Mouse (Mus musculus) retina, postnatal 1 day (tissue): ENCODE data around the gene Zmym4.
"Not testable (repeated sequence)": the region's sequence is repeated elsewhere in the genome, so short reads cannot be mapped to it uniquely, and the experiment has no call there.

Source experiments
- DNase-seq: peaks from one replicate; pipeline ENCODE4 v3.0.0-alpha.2; 2012

The Zmym4 gene

GRCm38 (mm10) chr4:126967864-126968821, at the start of gene Zmym4:
Gene Zmym4 (minus strand): TSS chr4:126968135.
- peak; percentile 99 for DNase-seq

DNA sequence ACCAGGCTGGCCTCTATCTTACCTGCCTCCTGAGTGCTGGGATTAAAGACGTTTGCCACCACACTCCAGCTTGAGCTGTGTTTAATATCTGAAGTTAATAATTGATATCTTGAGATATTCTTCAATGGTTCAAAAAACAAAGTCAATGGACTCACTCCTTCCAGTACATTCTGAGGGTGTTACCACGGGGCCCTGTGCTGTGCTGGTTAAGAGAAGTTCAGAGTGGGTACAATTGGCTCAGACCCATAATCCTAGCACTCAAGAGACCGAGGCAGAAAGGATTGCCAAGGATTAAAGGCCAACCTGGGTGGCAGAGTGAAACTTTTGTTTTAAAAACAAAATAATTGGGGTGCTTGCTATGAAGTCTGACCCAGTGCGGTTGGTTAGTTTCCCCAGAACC, 48.4 kb upstream of the Zmym4 start:
- no peak for DNase-seq

- DNase-seq, result peak; percentile 93
Measured at GRCm38 (mm10) chr4:127015294-127015993, 47.5 kb upstream of the Zmym4 start.

DNA sequence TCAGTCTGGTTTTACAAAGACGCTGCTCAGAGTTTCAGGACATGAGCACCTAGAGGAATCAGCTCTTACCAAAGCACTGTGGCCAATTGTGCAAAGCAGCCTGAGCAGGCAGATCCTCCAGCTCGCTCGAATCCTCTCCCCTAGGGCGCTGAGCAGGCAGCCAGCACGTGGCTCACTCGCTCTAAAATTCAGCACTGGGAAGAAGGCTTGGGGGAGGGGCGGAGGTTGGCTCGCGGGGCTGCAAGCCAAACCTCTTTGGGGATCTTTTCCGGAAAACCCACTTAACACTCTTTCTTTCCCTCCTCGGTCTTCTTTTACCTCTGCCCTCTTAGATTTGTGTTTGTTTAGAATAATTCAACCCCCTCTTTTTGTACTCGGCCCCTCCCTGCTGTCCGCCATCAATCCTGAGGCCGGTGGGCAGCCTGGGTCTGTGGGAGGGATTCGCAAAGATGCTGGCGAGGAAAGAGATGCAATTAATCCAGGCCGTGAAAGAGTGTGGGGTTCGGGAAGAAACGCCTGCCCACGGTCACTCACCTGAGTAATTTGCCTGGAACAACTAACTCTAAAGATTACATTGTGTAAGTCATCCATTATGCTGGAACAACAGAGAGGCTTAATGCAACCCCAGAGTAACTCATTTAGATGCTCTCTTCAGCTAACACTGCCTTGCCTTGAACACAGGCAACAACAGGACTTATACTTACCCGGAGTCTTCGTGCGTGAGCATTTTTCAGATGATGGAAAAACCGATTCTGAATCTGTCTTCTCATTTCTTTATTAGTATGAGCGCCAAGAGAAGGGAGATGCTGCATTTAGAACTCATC, 37.4 kb upstream of the Zmym4 start:
- peak; percentile 81 for DNase-seq

- no peak for DNase-seq
Measured at GRCm38 (mm10) chr4:127004384-127004783, 36.4 kb upstream of the Zmym4 start.

DNA sequence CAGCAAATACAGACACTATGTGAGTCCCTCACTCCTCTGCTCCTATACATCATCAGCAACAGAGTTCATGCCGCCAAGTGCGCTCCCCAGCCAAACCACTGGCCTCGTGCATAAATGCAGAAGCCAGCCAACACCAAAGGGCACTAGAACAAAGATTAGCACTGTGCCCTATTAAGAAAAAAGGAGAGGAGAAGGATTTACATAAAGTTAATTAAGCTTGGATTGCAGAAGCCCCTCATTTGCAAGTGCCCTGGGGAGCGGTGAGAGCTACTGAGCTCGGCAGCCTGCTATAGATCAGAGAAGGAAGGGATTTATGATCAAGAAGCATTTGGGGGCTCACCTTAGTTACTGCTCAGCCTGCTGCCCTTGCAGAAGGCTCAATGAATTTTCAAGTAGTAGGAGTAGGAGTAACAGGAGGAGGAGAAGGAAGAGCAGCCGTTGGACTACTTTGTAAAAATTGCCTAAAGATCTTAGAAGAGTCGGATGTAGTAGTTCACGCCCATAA, 32.7 kb upstream of the Zmym4 start:
- DNase-seq, result no peak

- not testable (repeated sequence) for DNase-seq
Measured at GRCm38 (mm10) chr4:126999372-126999771, 31.4 kb upstream of the Zmym4 start.

- peak; percentile 45 for DNase-seq
Measured at GRCm38 (mm10) chr4:126992356-126992755, 24.4 kb upstream of the Zmym4 start.

DNA sequence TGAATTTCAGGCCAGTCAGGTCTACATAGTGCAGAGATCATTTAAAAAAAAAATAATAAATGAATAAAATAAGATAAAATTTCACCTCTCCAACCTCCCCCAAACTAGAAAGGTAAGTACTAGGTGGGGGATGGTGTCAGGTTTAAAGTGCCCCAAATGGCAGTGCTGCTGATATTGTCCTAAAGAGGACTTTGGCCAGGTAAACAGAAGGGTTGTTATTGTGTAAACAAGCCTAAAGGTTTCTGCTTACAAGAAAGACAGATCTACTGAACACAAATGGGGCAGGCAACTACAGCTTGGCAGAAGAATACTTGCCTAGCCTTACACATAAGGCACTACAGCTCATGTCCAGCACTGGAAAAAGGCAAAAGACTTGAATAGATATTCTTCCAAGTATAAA, 22.6 kb upstream of the Zmym4 start:
- no peak for DNase-seq

DNA sequence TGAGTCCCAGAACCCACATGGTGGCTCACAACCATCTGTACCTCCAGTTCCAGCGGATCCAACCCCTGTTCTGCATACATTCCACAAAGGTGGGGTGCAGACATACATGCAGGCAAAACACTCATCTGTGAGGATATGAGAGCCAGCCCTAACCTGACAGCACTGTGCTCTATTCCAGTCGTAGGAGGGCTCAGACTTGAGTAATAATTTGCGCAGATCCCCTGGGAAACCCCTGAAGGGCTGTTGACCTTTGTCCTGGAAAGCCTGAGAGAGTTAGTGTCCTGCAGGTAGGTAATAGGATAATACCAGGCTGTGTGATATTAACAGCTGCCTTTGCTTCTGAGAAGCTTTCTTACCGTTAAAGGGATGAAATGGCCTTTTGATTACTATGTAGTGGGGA, 20.6 kb upstream of the Zmym4 start:
- DNase-seq, result no peak

DNA sequence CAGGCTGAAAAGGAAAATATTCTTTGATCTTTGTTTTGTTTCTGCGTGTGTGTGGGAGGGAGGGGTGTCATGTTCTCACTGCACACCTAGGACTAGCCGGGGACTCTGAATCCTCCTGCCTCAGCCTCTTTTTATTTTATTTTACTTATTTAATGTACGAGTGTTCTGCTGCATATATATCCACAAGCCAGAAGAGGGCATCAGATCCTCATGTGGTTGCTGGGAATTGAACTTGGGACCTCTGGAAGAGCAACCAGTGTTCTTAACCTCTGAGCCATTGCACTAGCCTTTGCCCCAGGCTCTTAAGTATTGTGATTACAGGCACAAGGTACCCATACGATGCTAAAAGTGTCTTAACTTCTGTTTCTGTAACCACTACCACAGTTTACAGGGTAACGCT, 18.8 kb upstream of the Zmym4 start:
- no peak for DNase-seq

GRCm38 (mm10) chr4:126983736-126984525, 16.0 kb upstream of the Zmym4 start:
- DNase-seq, result not testable (repeated sequence)

DNA sequence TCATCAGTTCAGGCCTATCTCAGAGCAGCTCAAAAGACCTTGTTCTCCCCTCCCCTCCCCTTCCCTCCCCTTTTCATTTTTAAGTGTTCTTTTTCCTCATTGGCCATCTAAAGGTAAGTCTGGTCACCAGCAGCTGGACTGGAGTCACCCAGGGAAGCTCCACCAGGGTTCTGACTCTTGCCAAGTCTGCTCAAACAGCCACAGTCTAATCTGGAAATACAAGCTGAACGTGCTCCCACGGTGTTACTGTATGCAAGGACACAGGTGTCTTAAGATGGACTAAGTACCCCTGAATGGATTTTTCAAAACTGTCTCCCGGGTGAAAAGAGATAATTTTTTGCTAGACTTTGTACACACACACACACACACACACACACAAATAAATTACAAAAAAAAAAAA, 15.4 kb upstream of the Zmym4 start:
- DNase-seq, result no peak

DNA sequence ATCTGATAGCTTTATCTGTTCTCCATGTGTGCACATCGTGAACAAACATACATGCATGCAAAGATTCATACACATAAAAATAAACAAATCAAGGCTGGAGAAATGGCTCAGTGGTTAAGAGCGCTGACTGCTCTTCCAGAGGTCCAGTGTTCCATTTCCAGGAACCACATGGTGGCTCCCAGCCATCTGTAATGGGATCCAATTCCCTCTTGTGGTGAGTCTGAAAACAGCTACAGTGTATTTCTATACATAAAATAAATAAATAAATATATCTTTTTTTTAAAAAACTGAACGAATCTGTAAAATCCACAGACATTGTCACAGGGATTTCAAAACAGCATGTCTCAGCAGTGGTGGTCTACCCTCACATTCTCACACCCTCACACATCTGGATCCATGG, 10.8 kb upstream of the Zmym4 start:
- DNase-seq, result no peak

- peak; percentile 62 for DNase-seq
Measured at GRCm38 (mm10) chr4:126977467-126977866, 9.5 kb upstream of the Zmym4 start.

- DNase-seq, result peak; percentile 56
Measured at GRCm38 (mm10) chr4:126967241-126967863, 583 bp downstream of the Zmym4 start.

DNA sequence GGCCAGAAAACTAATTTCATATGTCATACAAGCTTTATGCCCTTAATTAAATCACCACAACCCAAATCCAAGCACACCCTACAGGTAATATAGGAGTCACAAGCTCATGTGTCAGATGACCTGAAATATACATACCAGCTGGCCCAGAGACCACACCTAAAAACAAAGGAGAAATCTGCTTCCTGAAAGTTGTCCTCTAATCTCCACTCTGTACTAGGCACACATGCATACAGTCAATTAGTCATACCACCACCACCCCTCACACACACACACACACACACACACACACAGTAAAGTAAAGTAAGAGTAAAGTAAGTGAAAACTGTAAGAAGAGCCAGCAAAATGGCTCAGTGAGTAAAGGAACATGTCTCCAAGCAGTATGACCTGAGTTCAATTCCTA, 9.3 kb downstream of the Zmym4 start:
- DNase-seq, result no peak

GRCm38 (mm10) chr4:126958261-126958660, 9.7 kb downstream of the Zmym4 start:
- no peak for DNase-seq

DNA sequence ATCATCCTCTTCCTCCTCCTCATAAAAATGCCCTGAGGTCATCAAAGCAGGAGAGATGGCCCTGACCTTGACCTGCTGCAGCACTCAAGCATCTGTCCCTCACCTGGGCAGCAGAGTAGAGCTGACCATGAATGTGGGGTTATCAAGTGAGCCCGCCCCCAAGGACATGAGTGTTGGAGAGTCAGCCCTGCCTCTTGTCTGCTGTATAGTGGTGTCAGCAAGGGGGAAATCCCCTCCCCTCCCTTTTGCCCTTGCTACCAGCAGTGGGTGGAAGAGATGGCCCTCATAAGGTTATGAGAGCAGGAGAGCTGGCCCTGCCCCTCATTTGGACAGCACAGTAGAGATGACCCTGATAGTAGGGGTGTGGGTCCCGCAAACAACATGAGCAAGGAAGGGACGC, 10.5 kb downstream of the Zmym4 start:
- no peak for DNase-seq

DNA sequence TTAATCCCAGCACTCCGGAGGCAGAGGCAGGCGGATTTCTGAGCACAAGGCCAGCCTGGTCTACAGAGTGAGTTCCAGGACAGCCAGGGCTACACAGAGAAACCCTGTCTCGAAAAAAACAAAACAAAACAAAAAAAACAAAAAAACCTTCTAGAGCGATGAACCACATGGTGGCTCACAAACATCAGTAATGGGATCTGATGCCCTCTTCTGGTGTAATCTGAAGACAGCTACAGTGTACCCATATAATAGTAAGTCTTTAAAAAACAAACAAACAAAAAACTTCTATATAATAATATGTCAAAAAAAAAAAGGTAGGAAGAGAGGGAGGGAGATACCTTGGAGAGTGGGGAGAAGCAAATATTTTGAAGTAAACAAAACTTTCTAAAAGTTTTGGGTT, 17.1 kb downstream of the Zmym4 start:
- DNase-seq, result peak; percentile 9

DNA sequence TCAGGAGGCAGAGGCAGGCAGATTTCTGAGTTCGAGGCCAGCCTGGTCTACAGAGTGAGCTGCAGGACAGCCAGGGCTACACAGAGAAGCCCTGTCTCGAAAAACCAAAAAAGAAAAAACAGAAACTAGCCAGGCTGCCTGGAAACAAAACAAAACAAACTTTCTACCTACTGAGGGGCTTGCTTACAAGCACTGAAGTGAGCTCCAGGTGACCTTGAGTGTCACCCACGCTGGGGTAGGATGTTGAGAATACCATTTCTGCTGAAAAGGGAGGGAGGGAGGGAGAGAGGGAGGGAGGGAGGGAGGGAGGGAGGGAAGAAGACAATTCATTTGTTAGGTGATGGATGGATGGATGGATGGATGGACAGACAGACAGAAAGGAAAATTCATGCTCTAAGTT, 24.5 kb downstream of the Zmym4 start:
- DNase-seq, result no peak

- DNase-seq, result no peak
Measured at GRCm38 (mm10) chr4:126942846-126943245, 25.1 kb downstream of the Zmym4 start.
